Mouse (Mus musculus): ENCODE measurements at regions not wholly inside any gene's neighbourhood (a gene's known extent, or its start where the extent isn't known, plus 50 kb on each side); places are given as distances from the start of the nearest gene placed in this dataset.
"Not testable (repeated sequence)": the region's sequence is repeated elsewhere in the genome, so short reads cannot be mapped to it uniquely, and the experiment has no call there.

GRCm38 (mm10) chr6:103809986-103810341 lies 299.6 kb downstream of the Chl1 start:
- 3% methylated on average over 7 of the region's 7 CpGs for WGBS
- H3K36me3 ChIP-seq (ENCODE audit: control insufficient read depth, insufficient read depth, low read length): no peaks in the 10 kb centered on the region
- H3K4me1 ChIP-seq (ENCODE audit: control insufficient read depth, insufficient read depth, low read depth, low read length): peaks cover 15% of the 10 kb centered on the region
- H3K4me3 ChIP-seq (ENCODE audit: low read length): peak overlapping the region; percentile 17
- H3K9me3 ChIP-seq (ENCODE audit: control insufficient read depth, low read length): no peaks in the 10 kb centered on the region
- H3K9ac ChIP-seq (ENCODE audit: low read depth, low read length): peak overlapping the region; percentile 19; the same call in 1 of the 2 replicates
- H3K27ac ChIP-seq (ENCODE audit: low read depth, low read length): peak overlapping the region; percentile 41; the same call in 1 of the 2 replicates
- no peaks in the 10 kb centered on the region; the same call in 1 of the 2 replicates for H3K27me3 ChIP-seq (replicated peaks; ENCODE audit: control insufficient read depth, insufficient read depth, low read length)
- ATAC-seq: peak; percentile 72
- peak overlapping the region; percentile 41 for H3K4me2 ChIP-seq (ENCODE audit: low read length)

GRCm38 (mm10) chr6:103810342-103811001 lies 300.1 kb downstream of the Chl1 start:
- Histone ChIP-seq H3K9ac (ENCODE audit: low read depth, low read length) (peak overlapping the region; percentile 19; the same call in 1 of the 2 replicates), H3K9me3 (ENCODE audit: control insufficient read depth, low read length) (no peaks in the 10 kb centered on the region), H3K4me1 (ENCODE audit: control insufficient read depth, insufficient read depth, low read depth, low read length) (peaks cover 15% of the 10 kb centered on the region), H3K4me2 (ENCODE audit: low read length) (peak overlapping the region; percentile 41), H3K27me3 (replicated peaks; ENCODE audit: control insufficient read depth, insufficient read depth, low read length) (no peaks in the 10 kb centered on the region; the same call in 1 of the 2 replicates), H3K27ac (ENCODE audit: low read depth, low read length) (peak overlapping the region; percentile 65), H3K4me3 (ENCODE audit: low read length) (peak overlapping the region; percentile 17), H3K36me3 (ENCODE audit: control insufficient read depth, insufficient read depth, low read length) (no peaks in the 10 kb centered on the region)
- peak; percentile 83 for ATAC-seq
- WGBS: 3% methylated on average over 13 of the region's 13 CpGs

- H3K9ac ChIP-seq (ENCODE audit: low read depth, low read length); H3K27ac ChIP-seq (ENCODE audit: low read depth, low read length); H3K27me3 ChIP-seq (replicated peaks; ENCODE audit: control insufficient read depth, insufficient read depth, low read length); ATAC-seq; H3K9me3 ChIP-seq (ENCODE audit: control insufficient read depth, low read length); H3K36me3 ChIP-seq (ENCODE audit: control insufficient read depth, insufficient read depth, low read length); H3K4me2 ChIP-seq (ENCODE audit: low read length); H3K4me3 ChIP-seq (ENCODE audit: low read length); H3K4me1 ChIP-seq (ENCODE audit: control insufficient read depth, insufficient read depth, low read depth, low read length): not testable (repeated sequence)
- WGBS: 50% methylated on average over 5 of the region's 5 CpGs
These were observed 306.0 kb downstream of the Chl1 start for GRCm38 (mm10) chr6:103816396-103816795.

- 51% methylated on average over 2 of the region's 2 CpGs for WGBS
These were observed 315.7 kb downstream of the Chl1 start for GRCm38 (mm10) chr6:103826042-103826441.

GRCm38 (mm10) chr6:103827623-103828022 lies 317.2 kb downstream of the Chl1 start:
- Histone ChIP-seq H3K9me3 (ENCODE audit: control insufficient read depth, low read length) (no peaks in the 10 kb centered on the region), H3K27ac (ENCODE audit: low read depth, low read length) (no peak overlapping the region), H3K36me3 (ENCODE audit: control insufficient read depth, insufficient read depth, low read length) (no peaks in the 10 kb centered on the region), H3K9ac (ENCODE audit: low read depth, low read length) (no peak overlapping the region), H3K4me2 (ENCODE audit: low read length) (no peak overlapping the region), H3K27me3 (replicated peaks; ENCODE audit: control insufficient read depth, insufficient read depth, low read length) (no peaks in the 10 kb centered on the region), H3K4me1 (ENCODE audit: control insufficient read depth, insufficient read depth, low read depth, low read length) (no peaks in the 10 kb centered on the region), H3K4me3 (ENCODE audit: low read length) (no peak overlapping the region)
- WGBS: 95% methylated on average over 3 of the region's 3 CpGs
- no peak for ATAC-seq

More at GRCm38 (mm10) chr6:103826042-103826441, 315.7 kb downstream of the Chl1 start:
- H3K4me3 ChIP-seq (ENCODE audit: low read length): no peak overlapping the region
- H3K36me3 ChIP-seq (ENCODE audit: control insufficient read depth, insufficient read depth, low read length): no peaks in the 10 kb centered on the region
- H3K4me1 ChIP-seq (ENCODE audit: control insufficient read depth, insufficient read depth, low read depth, low read length): no peaks in the 10 kb centered on the region
- no peaks in the 10 kb centered on the region for H3K27me3 ChIP-seq (replicated peaks; ENCODE audit: control insufficient read depth, insufficient read depth, low read length)
- no peaks in the 10 kb centered on the region for H3K9me3 ChIP-seq (ENCODE audit: control insufficient read depth, low read length)
- no peak overlapping the region for H3K4me2 ChIP-seq (ENCODE audit: low read length)
- no peak overlapping the region for H3K9ac ChIP-seq (ENCODE audit: low read depth, low read length)
- no peak overlapping the region for H3K27ac ChIP-seq (ENCODE audit: low read depth, low read length)
- no peak for ATAC-seq

GRCm38 (mm10) chr6:103828866-103829265 lies 318.5 kb downstream of the Chl1 start:
- Histone ChIP-seq H3K27me3 (replicated peaks; ENCODE audit: control insufficient read depth, insufficient read depth, low read length) (no peaks in the 10 kb centered on the region), H3K4me1 (ENCODE audit: control insufficient read depth, insufficient read depth, low read depth, low read length) (no peaks in the 10 kb centered on the region), H3K9me3 (ENCODE audit: control insufficient read depth, low read length) (no peaks in the 10 kb centered on the region), H3K9ac (ENCODE audit: low read depth, low read length) (no peak overlapping the region), H3K36me3 (ENCODE audit: control insufficient read depth, insufficient read depth, low read length) (no peaks in the 10 kb centered on the region), H3K27ac (ENCODE audit: low read depth, low read length) (no peak overlapping the region), H3K4me2 (ENCODE audit: low read length) (no peak overlapping the region), H3K4me3 (ENCODE audit: low read length) (no peak overlapping the region)
- 88% methylated on average over 1 of the region's 1 CpGs for WGBS
- no peak for ATAC-seq

GRCm38 (mm10) chr6:103832301-103832700 lies 321.9 kb downstream of the Chl1 start:
- Histone ChIP-seq H3K27ac (ENCODE audit: low read depth, low read length) (no peak overlapping the region), H3K36me3 (ENCODE audit: control insufficient read depth, insufficient read depth, low read length) (no peaks in the 10 kb centered on the region), H3K4me2 (ENCODE audit: low read length) (no peak overlapping the region), H3K9ac (ENCODE audit: low read depth, low read length) (no peak overlapping the region), H3K4me1 (ENCODE audit: control insufficient read depth, insufficient read depth, low read depth, low read length) (no peaks in the 10 kb centered on the region), H3K4me3 (ENCODE audit: low read length) (no peak overlapping the region), H3K27me3 (replicated peaks; ENCODE audit: control insufficient read depth, insufficient read depth, low read length) (no peaks in the 10 kb centered on the region), H3K9me3 (ENCODE audit: control insufficient read depth, low read length) (no peaks in the 10 kb centered on the region)
- 82% methylated on average over 4 of the region's 4 CpGs for WGBS
- no peak for ATAC-seq

GRCm38 (mm10) chr6:103832808-103833207 lies 322.4 kb downstream of the Chl1 start:
- H3K27ac ChIP-seq (ENCODE audit: low read depth, low read length): no peak overlapping the region

GRCm38 (mm10) chr6:103833501-103834132 lies 323.2 kb downstream of the Chl1 start:
- Histone ChIP-seq H3K4me1 (ENCODE audit: control insufficient read depth, insufficient read depth, low read depth, low read length) (no peaks in the 10 kb centered on the region), H3K4me2 (ENCODE audit: low read length) (no peak overlapping the region), H3K27me3 (replicated peaks; ENCODE audit: control insufficient read depth, insufficient read depth, low read length) (no peaks in the 10 kb centered on the region), H3K36me3 (ENCODE audit: control insufficient read depth, insufficient read depth, low read length) (no peaks in the 10 kb centered on the region), H3K9me3 (ENCODE audit: control insufficient read depth, low read length) (no peaks in the 10 kb centered on the region), H3K4me3 (ENCODE audit: low read length) (no peak overlapping the region), H3K27ac (ENCODE audit: low read depth, low read length) (no peak overlapping the region), H3K9ac (ENCODE audit: low read depth, low read length) (no peak overlapping the region)
- 50% methylated on average over 16 of the region's 16 CpGs for WGBS
- peak; percentile 86 for ATAC-seq

More at GRCm38 (mm10) chr6:103832808-103833207, 322.4 kb downstream of the Chl1 start:
- no peaks in the 10 kb centered on the region for H3K4me1 ChIP-seq (ENCODE audit: control insufficient read depth, insufficient read depth, low read depth, low read length)
- no peaks in the 10 kb centered on the region for H3K9me3 ChIP-seq (ENCODE audit: control insufficient read depth, low read length)
- H3K4me3 ChIP-seq (ENCODE audit: low read length): no peak overlapping the region
- H3K36me3 ChIP-seq (ENCODE audit: control insufficient read depth, insufficient read depth, low read length): no peaks in the 10 kb centered on the region
- no peaks in the 10 kb centered on the region for H3K27me3 ChIP-seq (replicated peaks; ENCODE audit: control insufficient read depth, insufficient read depth, low read length)
- 82% methylated on average over 9 of the region's 9 CpGs for WGBS
- no peak overlapping the region for H3K4me2 ChIP-seq (ENCODE audit: low read length)
- no peak for ATAC-seq
- no peak overlapping the region for H3K9ac ChIP-seq (ENCODE audit: low read depth, low read length)
